Mouse (Mus musculus): ENCODE data around the gene Txndc16. TPM values are rescaled to one million over a fixed set of nuclear protein-coding genes. Genes with fewer than 3 reads are reported as not detected.

The Txndc16 gene
- polyA plus RNA-seq (2015; fragmentation: Nextera tagmentation; extraction: Ambion mirVana): 28.0 and 29.5 TPM in 2 replicates

GRCm38 (mm10) chr14:45220090-45220956, at the start of gene Txndc16:
TSS of gene Txndc16 (minus strand) at chr14:45220328.

GRCm38 (mm10) chr14:45219281-45220089, 643 bp downstream of the Txndc16 start, which contains the start of gene Gpr137c:
TSS of gene Gpr137c (plus strand) at chr14:45219717.

Other genes starting within 250 kb of the Txndc16 start
- gene Ptger2, start 232.1 kb downstream of the Txndc16 start, polyA plus RNA-seq (2015; fragmentation: Nextera tagmentation; extraction: Ambion mirVana): 1.9 and 2.3 TPM in 2 replicates
- gene Gpr137c, start 611 bp downstream of the Txndc16 start, polyA plus RNA-seq (2015; fragmentation: Nextera tagmentation; extraction: Ambion mirVana): 16.7 and 17.1 TPM in 2 replicates
- gene Ero1l, start 98.4 kb upstream of the Txndc16 start, polyA plus RNA-seq (2015; fragmentation: Nextera tagmentation; extraction: Ambion mirVana): 15.0 and 20.8 TPM in 2 replicates
- 128 and 135 TPM in 2 replicates for gene Psmc6, start 109.5 kb upstream of the Txndc16 start, polyA plus RNA-seq (2015; fragmentation: Nextera tagmentation; extraction: Ambion mirVana)
- gene Styx, start 130.8 kb upstream of the Txndc16 start, polyA plus RNA-seq (2015; fragmentation: Nextera tagmentation; extraction: Ambion mirVana): 77.1 and 84.4 TPM in 2 replicates
- 23.0 and 23.9 TPM in 2 replicates for gene Gnpnat1, start 184.6 kb upstream of the Txndc16 start, polyA plus RNA-seq (2015; fragmentation: Nextera tagmentation; extraction: Ambion mirVana)